Mouse (Mus musculus) neural tube, embryonic 12.5 days (tissue): Measurements from ENCODE around the gene Casp7. TPM values are rescaled to one million over a fixed set of nuclear protein-coding genes. Genes with fewer than 3 reads are reported as not detected.
"Not testable (repeated sequence)": the region's sequence is repeated elsewhere in the genome, so short reads cannot be mapped to it uniquely, and the experiment has no call there.

Experiments used
- ATAC-seq: fragments of 200-750 bp; cut with Nextera tagmentation; 2 replicates; pipeline ENCODE4 v1.8.0; 2017; ENCODE audit warnings: low read depth, mild to moderate bottlenecking, moderate TSS enrichment, moderate library complexity; ENCODE audit not compliant: low FRiP score
- H3K27ac ChIP-seq: fragments of 300-500 bp; sonication (generic); 2 replicates; pipeline ENCODE4 v1.5.1; 2016
- H3K27me3 ChIP-seq: fragments of 300-500 bp; sonication (generic); replicated peaks from 2 replicates; pipeline ENCODE4 v1.6.1; 2016; ENCODE audit warnings: mild to moderate bottlenecking
- H3K36me3 ChIP-seq: fragments of 300-500 bp; sonication (generic); 2 replicates; pipeline ENCODE4 v1.6.1; 2016; ENCODE audit warnings: mild to moderate bottlenecking
- H3K4me1 ChIP-seq: fragments of 300-500 bp; sonication (generic); 2 replicates; pipeline ENCODE4 v1.6.1; 2016
- H3K4me2 ChIP-seq: fragments of 300-500 bp; sonication (generic); replicated peaks from 2 replicates; pipeline ENCODE4 v1.6.1; 2016; ENCODE audit warnings: mild to moderate bottlenecking
- H3K4me3 ChIP-seq: fragments of 300-500 bp; sonication (generic); 2 replicates; pipeline ENCODE4 v1.5.1; 2016
- H3K9ac ChIP-seq: fragments of 300-500 bp; sonication (generic); 2 replicates; pipeline ENCODE4 v1.6.1; 2016; ENCODE audit warnings: mild to moderate bottlenecking
- H3K9me3 ChIP-seq: fragments of 300-500 bp; sonication (generic); 2 replicates; pipeline ENCODE4 v1.6.1; 2016; ENCODE audit warnings: mild to moderate bottlenecking
- WGBS: fragments of 180-500 bp; shearing (Covaris S2); methylation state at CpG from one replicate; pipeline ENCODE4 v1.1.7; 2016; 5-methylcytosine and 5-hydroxymethylcytosine counted together
- polyA plus RNA-seq: library from polyadenylated mRNA; unstranded; fragments of >200 nt; fragmentation: Nextera tagmentation; extraction: Ambion mirVana; gene quantifications from 2 replicates; pipeline ENCODE4 v1.2.1, GENCODE M21; 2016

Casp7 gene
- 16.0 and 16.4 TPM in 2 replicates for polyA plus RNA-seq

GRCm38 (mm10) chr19:56396669-56397621, at the start of gene Casp7:
Casp7 (plus strand) TSS chr19:56397129.
- Histone ChIP-seq H3K4me1 (peaks cover 13% of the 10 kb centered on the region), H3K9me3 (no peaks in the 10 kb centered on the region), H3K4me2 (peak within 1 kb of the TSS; percentile 96), H3K27me3 (peaks cover 39% of the 10 kb centered on the region), H3K27ac (0 out of 2 replicates have a peak within 1 kb of the TSS, but pooled peaks have one; percentile 0), H3K9ac (peak within 1 kb of the TSS; percentile 65), H3K36me3 (no peaks in the 10 kb centered on the region), H3K4me3 (peak within 1 kb of the TSS; percentile 54)
- peak; percentile 56 for ATAC-seq
- under 1% methylated on average over 73 of the region's 78 CpGs for WGBS

DNA sequence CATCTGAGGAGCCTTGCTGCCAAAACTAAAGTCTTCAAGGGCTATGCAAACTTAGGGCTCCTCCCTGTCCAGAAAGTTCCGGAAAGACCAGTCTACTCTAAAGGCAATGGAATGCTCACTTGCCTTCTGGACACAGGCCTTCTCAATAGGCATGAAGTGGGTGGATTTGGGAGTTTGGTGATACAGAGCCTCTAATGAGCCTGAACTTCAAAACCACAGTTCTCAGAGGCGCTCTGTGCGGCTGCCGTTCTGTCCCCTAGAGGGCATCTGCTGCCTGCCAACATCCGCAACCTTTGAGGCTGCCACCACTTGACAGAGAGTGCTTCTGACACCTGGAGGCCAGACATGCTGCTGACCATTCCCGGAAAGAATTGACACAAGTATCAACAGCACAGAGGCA, 47.6 kb upstream of the Casp7 start:
- ATAC-seq: no peak

DNA sequence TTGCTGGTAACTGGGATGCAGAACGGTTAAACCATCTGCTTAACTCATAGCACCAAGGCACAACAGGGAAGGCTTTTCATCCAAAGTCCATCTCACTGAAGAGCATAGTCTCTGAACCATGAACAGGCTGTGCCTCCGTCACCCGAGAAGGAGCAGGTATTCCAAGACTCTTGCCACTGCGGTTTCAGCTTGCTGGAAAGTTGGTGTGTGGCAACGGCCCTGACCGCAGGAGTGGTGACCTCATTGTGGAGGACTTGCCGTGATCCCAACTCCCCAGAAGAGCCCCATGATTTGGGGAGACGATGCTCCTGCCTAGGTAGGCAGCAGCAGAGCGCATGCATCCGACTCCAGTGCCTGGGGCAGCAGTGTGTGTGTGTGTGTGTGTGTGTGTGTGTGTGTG, 43.2 kb upstream of the Casp7 start:
- H3K4me3 ChIP-seq: no peak overlapping the region
- 88% methylated on average over 10 of the region's 10 CpGs for WGBS
- H3K27me3 ChIP-seq: no peaks in the 10 kb centered on the region
- no peak overlapping the region for H3K27ac ChIP-seq
- no peaks in the 10 kb centered on the region for H3K36me3 ChIP-seq
- no peak overlapping the region for H3K9ac ChIP-seq
- no peaks in the 10 kb centered on the region for H3K9me3 ChIP-seq
- no peaks in the 10 kb centered on the region for H3K4me1 ChIP-seq
- H3K4me2 ChIP-seq: no peak overlapping the region
- no peak for ATAC-seq

More for the DNA sequence above, 47.6 kb upstream of the Casp7 start:
- no peak overlapping the region for H3K4me2 ChIP-seq
- H3K4me1 ChIP-seq: peaks cover 6% of the 10 kb centered on the region
- no peak overlapping the region for H3K4me3 ChIP-seq
- 39% methylated on average over 6 of the region's 6 CpGs for WGBS
- no peak overlapping the region for H3K27ac ChIP-seq
- no peaks in the 10 kb centered on the region for H3K27me3 ChIP-seq
- H3K9ac ChIP-seq: no peak overlapping the region
- H3K36me3 ChIP-seq: no peaks in the 10 kb centered on the region
- no peaks in the 10 kb centered on the region for H3K9me3 ChIP-seq

GRCm38 (mm10) chr19:56355201-56355600, 41.7 kb upstream of the Casp7 start:
- Histone ChIP-seq H3K27me3 (no peaks in the 10 kb centered on the region), H3K27ac (no peak overlapping the region), H3K36me3 (no peaks in the 10 kb centered on the region), H3K9ac (no peak overlapping the region), H3K4me3 (no peak overlapping the region), H3K4me2 (no peak overlapping the region), H3K9me3 (no peaks in the 10 kb centered on the region), H3K4me1 (no peaks in the 10 kb centered on the region)
- WGBS: 93% methylated on average over 12 of the region's 12 CpGs
- ATAC-seq: no peak

DNA sequence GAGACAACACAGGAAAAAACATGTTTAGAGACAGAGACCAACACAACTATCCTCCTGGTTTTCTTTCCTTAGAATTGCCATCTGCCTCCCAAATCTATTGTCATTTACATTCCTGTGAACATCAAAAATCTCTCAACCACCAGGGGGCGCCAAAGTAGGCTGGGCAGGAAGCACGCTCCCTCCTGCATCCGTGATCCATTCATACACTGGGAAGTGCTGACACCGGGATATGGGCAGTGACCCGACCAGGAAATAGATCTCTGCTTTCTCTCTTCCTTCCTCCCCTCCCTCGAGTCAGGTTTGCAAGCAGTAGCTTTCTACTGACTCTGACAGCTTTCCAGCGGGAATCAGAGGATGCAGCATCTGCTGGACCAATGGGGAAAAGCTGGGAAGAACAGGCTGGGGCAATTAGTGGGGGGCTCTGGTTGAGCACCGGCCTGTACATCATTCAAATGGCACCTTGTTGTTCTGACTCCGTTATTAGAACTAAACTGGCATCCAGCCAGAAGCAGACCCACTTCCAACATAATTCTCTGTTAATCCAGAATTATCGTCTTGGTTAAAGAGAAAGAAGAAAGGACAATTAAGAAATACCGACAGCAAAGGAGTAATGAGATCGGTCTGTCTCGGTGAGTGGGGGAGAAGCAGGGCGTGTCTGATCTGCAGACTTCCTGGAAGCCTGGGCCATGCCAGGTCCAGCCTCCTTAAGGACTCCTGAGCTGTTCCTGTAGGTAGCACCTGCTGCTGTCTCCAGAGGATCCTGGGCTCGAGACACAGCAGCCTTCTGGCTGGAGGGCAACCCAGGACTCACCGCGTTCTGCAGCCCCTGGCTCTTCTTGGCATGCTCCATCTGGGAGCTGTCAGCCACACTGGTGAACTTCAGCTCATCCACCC, 40.2 kb upstream of the Casp7 start:
- Histone ChIP-seq H3K4me1 (no peaks in the 10 kb centered on the region), H3K9ac (no peak overlapping the region), H3K9me3 (no peaks in the 10 kb centered on the region), H3K36me3 (no peaks in the 10 kb centered on the region), H3K4me2 (no peak overlapping the region), H3K4me3 (no peak overlapping the region), H3K27ac (no peak overlapping the region), H3K27me3 (no peaks in the 10 kb centered on the region)
- 46% methylated on average over 17 of the region's 17 CpGs for WGBS
- no peak for ATAC-seq

GRCm38 (mm10) chr19:56357374-56357708, 39.6 kb upstream of the Casp7 start:
- not testable (repeated sequence) for ATAC-seq, H3K36me3 ChIP-seq, H3K27me3 ChIP-seq, H3K9me3 ChIP-seq, H3K27ac ChIP-seq, H3K4me3 ChIP-seq, H3K9ac ChIP-seq, H3K4me2 ChIP-seq, H3K4me1 ChIP-seq
- 84% methylated on average over 2 of the region's 2 CpGs for WGBS

GRCm38 (mm10) chr19:56358890-56359289, 38.0 kb upstream of the Casp7 start:
- Histone ChIP-seq H3K4me2 (no peak overlapping the region), H3K4me3 (no peak overlapping the region), H3K27me3 (no peaks in the 10 kb centered on the region), H3K36me3 (no peaks in the 10 kb centered on the region), H3K9me3 (no peaks in the 10 kb centered on the region), H3K27ac (no peak overlapping the region), H3K4me1 (no peaks in the 10 kb centered on the region), H3K9ac (no peak overlapping the region)
- 68% methylated on average over 2 of the region's 2 CpGs for WGBS
- ATAC-seq: no peak

GRCm38 (mm10) chr19:56363721-56364460, 33.0 kb upstream of the Casp7 start:
- Histone ChIP-seq H3K4me1 (no peaks in the 10 kb centered on the region), H3K36me3 (no peaks in the 10 kb centered on the region), H3K27me3 (no peaks in the 10 kb centered on the region), H3K9me3 (no peaks in the 10 kb centered on the region), H3K4me3 (no peak overlapping the region), H3K4me2 (no peak overlapping the region), H3K27ac (no peak overlapping the region), H3K9ac (no peak overlapping the region)
- no peak for ATAC-seq
- 76% methylated on average over 15 of the region's 15 CpGs for WGBS

GRCm38 (mm10) chr19:56364563-56364962, 32.4 kb upstream of the Casp7 start:
- no peak overlapping the region for H3K4me3 ChIP-seq
- H3K27me3 ChIP-seq: no peaks in the 10 kb centered on the region
- H3K9ac ChIP-seq: no peak overlapping the region
- 74% methylated on average over 8 of the region's 8 CpGs for WGBS
- no peak overlapping the region for H3K4me2 ChIP-seq
- H3K27ac ChIP-seq: no peak overlapping the region
- no peaks in the 10 kb centered on the region for H3K36me3 ChIP-seq
- no peaks in the 10 kb centered on the region for H3K4me1 ChIP-seq
- ATAC-seq: no peak
- H3K9me3 ChIP-seq: no peaks in the 10 kb centered on the region

DNA sequence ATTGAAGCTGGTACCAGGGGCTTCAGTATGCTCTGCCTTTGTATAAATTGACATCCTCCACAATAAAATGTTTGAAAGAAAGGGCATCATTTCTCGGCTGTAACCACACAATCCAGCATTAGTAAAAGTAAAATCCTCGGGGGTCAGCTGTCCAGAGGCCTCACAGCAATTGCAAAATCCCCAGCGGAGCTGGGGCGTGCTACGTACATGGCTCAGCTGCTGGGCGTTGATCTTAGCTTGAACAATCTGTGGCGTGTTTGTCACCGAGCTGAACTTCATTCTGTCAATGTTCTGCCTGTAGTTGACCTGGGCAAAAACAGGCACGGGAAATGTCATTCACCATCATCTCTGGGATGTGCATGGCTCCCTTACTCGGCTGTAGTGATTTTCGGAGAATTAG, 30.8 kb upstream of the Casp7 start:
- WGBS: 81% methylated on average over 11 of the region's 11 CpGs
- Histone ChIP-seq H3K9ac (no peak overlapping the region), H3K4me3 (no peak overlapping the region), H3K9me3 (no peaks in the 10 kb centered on the region), H3K4me1 (no peaks in the 10 kb centered on the region), H3K36me3 (no peaks in the 10 kb centered on the region), H3K27me3 (no peaks in the 10 kb centered on the region), H3K27ac (no peak overlapping the region), H3K4me2 (no peak overlapping the region)
- ATAC-seq: no peak

DNA sequence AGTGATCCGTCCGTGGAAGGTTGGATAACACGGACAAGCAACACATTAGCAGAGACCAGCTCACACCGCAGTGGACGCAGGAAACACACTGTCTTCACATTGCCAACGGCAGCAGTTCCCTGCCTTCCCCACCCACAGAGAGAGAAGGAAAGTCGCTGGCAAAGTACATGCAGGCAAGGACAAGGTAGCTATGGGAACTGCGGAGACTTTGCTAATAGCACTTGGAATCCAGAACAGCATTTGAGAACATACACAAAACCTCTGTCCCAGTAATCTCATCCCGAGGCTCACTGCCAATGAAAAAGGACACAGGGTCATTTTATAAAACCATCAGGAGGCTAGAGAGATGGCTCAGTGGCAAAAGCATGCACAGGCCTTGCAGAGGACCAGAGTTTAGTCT, 30.3 kb upstream of the Casp7 start:
- H3K27me3 ChIP-seq: no peaks in the 10 kb centered on the region
- H3K27ac ChIP-seq: no peak overlapping the region
- no peaks in the 10 kb centered on the region for H3K9me3 ChIP-seq
- ATAC-seq: no peak
- no peak overlapping the region for H3K4me3 ChIP-seq
- H3K4me2 ChIP-seq: no peak overlapping the region
- no peaks in the 10 kb centered on the region for H3K4me1 ChIP-seq
- WGBS: 88% methylated on average over 9 of the region's 9 CpGs
- no peak overlapping the region for H3K9ac ChIP-seq
- no peaks in the 10 kb centered on the region for H3K36me3 ChIP-seq

DNA sequence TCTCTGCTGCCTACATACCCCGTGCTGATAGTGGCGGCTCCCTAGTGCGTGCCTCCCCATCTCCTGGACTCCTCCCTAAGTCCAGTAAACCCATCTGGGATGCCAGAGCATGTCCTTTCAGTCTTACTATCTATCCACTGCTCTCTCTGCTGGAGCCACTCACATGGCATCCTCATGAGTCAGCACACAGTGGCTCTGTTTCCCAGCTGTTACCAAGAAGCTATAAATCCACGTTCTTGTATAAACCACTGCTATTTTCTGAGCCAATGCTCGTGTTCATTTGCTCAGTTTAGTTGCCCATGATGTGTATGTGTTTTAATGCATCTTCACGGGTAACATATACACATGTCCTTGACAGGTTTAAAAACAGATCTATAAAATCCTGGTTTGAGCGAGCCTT, 29.2 kb upstream of the Casp7 start:
- no peak overlapping the region for H3K4me2 ChIP-seq
- no peaks in the 10 kb centered on the region for H3K9me3 ChIP-seq
- no peaks in the 10 kb centered on the region for H3K36me3 ChIP-seq
- H3K4me1 ChIP-seq: no peaks in the 10 kb centered on the region
- no peak overlapping the region for H3K27ac ChIP-seq
- WGBS: 84% methylated on average over 7 of the region's 7 CpGs
- ATAC-seq: no peak
- H3K4me3 ChIP-seq: no peak overlapping the region
- no peaks in the 10 kb centered on the region for H3K27me3 ChIP-seq
- H3K9ac ChIP-seq: no peak overlapping the region
